Mouse (Mus musculus): ENCODE data around the gene Bcl2.
A peak's percentile ranks its signal among the peaks of the same experiment; 100 is the strongest.

Gene Bcl2

DNA sequence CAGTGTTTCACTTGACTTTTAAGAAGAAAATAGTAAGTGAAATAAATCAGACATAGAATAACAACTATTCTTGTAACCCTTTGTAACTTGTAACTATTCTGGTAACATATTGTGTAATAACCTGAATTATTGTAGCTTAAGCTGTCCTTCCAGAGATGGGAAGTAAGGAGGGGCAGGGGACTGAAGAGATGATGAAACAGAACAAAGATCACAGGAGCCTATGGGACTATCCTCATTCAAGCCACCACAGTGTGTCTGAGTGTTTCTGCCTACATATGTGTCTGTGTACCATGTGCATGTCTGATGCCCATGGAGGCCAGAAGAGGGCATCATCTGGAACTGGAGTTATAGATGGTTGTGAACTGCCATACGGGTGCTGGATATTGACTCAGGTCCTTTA lies 49.1 kb downstream of the Bcl2 start:
- peak; percentile 8 for DNase-seq (ENCODE audit: low spot score)

DNA sequence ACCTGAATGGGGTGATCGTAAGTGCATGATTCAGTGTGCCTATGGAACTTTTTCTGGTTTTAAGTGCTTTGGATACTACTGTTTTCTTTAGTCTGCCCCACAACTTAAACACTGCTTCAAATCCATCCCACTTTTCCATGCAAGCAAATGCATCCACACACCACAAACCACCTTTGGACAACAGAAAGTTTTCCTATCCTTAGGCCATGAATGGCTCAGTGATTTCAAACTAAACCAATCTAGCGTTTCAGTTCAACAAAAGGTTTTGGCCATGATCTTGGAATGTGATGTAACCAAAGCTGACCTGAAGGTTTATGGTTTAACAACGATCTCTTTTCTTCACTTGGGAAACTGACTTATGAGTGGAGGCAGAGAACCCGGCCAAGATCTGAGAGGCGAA lies 51.6 kb downstream of the Bcl2 start:
- no peak for DNase-seq (ENCODE audit: low spot score)

DNA sequence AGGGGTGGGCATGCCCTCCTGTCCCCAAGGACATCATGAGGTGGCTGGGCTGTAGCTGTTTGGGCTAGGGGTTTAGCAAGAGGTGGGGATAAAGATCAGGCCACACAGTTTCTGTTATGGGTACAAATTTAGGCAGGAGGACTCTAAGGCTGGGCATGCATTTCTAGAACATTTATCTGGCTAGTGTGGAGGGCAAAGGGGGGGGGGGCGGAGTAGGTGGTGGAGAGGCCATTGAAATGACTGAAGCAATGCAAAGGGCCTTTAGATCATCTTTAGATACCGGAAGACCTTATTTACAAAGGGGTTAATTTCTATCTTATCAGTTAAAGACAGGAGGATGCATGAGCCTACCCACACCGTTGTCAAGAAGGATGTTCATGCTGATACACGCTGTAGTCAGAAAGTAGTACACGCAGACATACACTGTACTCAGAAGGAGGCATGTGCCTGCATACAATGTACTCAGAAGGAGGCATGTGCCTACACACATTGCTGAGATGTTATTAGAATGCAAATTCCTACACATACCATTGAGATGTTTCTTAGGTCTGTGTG lies 55.7 kb downstream of the Bcl2 start:
- no peak for DNase-seq (ENCODE audit: low spot score)

DNA sequence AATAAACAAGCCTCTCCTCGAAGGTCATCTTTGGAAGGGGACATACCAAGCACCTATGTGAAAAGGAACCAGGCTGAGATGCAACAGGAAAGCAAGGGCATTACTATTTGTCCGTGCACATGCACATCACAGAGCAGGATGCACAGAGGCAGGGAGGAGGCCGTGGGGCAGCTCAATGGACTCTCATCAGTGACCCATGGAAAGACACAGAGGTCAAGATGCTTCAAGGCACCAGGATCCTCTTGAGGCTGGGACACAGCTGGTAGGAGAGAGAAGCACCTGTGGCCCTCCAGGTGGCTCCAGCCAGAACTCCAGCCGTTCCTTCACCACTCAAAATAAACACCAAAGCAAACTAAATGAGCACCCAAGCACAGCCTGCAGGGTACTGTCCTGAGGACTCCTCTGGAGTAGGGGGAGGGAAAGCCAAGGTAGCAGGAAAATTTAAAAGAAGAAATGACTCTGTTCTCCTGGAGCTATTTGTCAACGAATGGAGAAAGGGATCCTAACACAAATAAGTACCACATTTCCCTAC lies 57.8 kb downstream of the Bcl2 start:
- DNase-seq (ENCODE audit: low spot score) = no peak

DNA sequence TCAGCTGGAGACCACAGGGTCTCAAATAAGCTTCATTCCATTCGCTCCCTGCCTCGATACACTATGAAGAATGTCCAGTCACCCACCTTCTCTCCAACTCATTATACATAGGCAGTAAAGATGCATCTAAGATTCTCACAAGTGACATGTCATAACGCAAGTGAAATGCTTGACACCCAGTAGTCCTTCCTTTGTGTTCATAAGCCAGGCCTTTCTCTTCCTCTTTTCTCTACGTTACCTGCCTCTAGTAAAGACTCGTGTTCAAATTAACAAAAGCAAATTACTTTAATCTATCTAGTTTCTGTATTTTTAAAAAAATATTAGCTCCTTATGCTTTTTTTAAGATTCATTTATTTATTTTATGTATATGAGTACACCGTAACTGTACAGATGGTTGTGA lies 59.8 kb downstream of the Bcl2 start:
- DNase-seq (ENCODE audit: low spot score) = no peak

DNA sequence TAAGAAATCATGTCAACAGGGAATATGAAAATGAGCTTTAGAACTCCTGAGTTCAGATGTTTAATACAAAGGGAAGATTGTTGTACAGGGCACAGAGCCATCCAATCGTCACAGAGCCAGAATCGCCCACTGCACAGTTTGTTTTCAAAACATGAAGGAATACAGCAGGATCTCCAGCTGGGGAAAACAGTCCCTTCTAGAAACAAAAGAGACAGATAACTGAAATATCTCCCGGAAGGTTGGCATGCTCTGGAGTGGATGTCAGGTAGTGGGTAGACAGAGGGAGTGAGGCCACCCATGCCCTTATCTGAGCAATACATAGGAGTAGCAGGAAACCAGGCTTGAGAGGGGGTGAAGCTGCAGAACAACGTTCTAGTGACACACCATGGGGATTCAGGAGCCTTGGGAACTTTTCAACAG lies 60.6 kb downstream of the Bcl2 start:
- no peak for DNase-seq (ENCODE audit: low spot score)

DNA sequence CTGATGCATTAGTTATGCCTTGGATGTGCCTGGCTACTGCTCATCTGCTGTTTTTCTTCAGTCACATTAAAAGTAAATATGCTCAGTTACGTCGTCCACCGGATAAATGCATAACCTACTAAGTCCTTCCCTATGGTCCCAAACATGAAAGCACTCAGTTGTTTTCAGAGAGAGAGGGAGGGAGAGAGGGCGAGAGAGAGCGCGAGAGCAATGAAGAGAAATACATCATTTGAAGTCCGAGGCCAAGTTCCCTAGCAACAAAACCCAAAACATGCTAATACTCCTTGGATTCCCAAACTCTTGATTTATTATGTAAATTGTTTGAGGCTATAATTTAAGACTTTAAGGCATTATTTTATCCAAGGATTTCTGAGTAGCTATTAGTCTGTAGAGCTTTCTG lies 62.9 kb downstream of the Bcl2 start:
- no peak for DNase-seq (ENCODE audit: low spot score)

DNA sequence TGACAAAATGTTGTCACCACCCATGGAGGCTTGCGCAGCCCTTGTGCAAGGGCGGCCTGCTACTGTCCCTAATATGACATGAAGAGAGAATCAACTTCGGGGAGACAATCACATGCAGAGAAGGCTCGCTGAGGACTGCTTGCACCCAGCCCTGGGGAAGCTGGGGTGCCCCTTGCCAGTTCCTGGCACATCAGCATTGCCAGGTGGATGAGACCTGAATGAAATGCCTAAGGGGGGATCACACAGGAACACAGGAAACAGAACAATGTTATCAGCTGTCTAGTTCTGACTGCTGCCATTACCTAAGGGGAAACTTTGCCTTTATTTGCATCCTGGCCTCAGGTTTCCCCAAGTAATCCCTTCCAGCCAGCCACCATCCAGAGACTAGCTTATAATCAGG lies 63.6 kb downstream of the Bcl2 start:
- DNase-seq (ENCODE audit: low spot score) = no peak

DNA sequence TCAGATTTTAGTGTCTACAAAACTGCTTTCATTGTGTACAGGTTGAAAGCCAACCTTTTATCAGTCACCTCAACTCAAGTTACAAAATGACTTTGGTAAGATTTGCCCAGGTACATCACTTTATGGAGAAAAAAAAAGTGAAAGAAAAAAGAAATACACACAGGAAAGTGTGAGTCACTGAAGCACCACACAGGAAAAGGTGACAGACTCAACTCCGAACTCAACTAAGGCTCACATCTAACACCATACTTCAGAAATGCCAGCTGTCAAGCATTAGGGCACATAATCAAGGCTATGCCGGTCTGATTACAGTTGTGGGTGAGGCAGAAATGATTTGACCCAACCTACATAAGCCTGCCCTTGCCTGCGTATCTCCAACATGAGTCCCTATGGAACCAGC lies 66.7 kb downstream of the Bcl2 start:
- peak; percentile 53 for DNase-seq (ENCODE audit: low spot score)

DNA sequence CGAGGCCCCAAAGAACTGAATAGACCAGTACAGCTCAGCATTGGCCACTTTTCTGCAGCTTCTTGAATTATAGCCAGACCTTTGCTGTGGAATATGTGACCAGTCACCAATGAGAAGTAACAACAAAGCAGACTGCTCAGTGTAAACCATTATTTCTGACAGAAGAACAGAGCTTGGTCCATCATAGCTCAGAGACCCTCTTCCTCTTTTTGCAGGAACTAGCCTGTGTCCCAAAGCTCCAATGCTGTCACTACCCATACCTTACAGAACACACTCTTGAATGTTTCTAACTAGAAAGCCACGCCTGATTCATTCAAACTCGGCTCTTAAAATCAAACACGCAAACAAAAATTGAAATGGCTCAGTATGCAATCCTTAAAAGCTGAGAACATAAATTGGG lies 69.5 kb downstream of the Bcl2 start:
- DNase-seq (ENCODE audit: low spot score) = no peak

DNA sequence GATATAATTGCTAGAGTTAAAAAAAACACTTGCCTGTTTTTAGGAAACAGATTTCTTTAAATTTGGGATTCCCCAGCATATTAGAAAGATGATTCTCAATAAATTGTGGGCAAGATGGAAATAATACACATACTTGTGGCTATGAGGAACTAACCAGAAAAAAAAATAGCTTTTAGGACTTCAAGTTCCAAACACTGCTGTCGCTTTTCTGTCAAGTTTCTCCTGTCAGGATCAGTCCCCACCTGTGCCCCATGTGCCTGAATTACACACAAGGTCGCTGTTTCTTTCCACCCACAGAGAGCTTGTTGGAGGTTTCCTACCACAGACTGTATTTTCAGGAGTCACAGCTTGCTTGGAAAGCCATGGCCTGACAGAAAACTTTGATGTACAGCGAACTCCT lies 70.5 kb downstream of the Bcl2 start:
- DNase-seq (ENCODE audit: low spot score) = no peak

DNA sequence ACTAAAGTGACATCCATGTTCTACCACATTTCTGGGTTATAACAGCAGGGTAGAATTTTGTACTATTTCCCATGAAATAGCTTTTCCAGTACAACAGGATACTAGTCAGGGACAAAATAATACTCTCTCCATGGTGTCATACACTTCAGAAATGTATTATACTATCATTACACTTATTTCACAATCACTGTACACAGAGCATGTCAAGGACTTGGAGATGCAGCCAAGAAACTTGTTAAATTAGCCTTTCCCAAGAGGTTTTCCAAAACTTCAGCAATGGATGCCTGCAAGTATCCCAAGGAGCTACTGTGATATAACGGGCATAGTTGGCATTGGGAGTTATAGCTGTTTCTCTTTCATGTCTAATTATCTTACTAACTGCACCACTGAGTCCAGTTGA lies 73.5 kb downstream of the Bcl2 start:
- no peak for DNase-seq (ENCODE audit: low spot score)

DNA sequence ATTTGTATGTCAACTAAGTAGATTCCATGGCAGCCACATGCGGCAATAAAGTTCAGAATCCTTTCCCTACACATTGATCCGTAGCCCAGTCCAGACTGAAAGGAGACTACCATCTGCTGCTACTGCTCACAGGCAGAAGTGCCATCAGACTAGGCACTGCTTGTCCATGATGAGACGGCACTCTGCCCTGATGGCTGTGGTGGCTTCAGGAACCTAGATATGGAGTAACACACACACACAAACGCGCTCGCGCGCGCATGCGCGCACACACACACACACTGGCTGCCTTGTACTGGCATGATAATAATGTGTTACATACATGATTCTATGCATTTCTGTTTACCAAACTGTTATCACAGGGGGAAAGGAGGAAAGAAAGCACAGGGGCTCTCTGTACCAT lies 76.4 kb downstream of the Bcl2 start:
- no peak for DNase-seq (ENCODE audit: low spot score)

DNA sequence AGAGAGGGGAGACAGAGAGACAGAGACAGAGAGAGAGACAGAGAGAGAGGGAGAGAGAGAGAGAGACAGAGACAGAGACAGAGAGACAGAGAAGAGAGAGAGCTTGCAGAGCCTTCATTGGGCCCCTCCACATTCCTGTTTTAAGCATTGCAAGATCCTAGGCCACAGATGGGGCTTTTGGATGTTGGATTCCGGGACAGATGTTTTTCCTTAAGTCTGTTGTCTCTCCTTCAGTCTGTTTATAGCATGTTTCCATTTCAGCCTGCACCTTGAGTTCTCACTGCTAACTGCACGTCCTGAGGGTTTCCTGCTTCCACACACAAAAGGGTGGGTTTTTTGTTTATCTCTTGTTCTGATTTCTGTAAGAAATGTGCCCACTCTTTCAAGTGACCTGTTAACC lies 77.4 kb downstream of the Bcl2 start:
- no peak for DNase-seq (ENCODE audit: low spot score)

DNA sequence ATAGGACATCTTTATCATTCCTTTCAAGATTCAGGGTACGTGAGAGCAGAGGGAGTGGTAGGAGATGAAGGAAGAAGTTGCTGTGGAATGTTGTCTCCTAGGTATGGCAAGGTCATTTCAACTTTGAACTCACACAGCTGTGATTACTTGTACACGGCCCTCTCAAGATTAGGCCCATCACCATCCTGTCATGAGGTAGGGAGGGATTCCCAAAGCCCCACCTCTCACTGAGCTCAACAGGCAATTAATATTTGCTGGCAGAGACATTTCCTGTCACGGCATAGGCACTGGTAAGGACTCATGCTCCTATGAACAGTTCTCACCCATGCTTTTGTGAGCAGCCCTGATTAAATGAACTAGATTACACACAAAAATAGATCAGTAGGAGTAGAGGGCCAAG lies 80.9 kb downstream of the Bcl2 start:
- no peak for DNase-seq (ENCODE audit: low spot score)

DNA sequence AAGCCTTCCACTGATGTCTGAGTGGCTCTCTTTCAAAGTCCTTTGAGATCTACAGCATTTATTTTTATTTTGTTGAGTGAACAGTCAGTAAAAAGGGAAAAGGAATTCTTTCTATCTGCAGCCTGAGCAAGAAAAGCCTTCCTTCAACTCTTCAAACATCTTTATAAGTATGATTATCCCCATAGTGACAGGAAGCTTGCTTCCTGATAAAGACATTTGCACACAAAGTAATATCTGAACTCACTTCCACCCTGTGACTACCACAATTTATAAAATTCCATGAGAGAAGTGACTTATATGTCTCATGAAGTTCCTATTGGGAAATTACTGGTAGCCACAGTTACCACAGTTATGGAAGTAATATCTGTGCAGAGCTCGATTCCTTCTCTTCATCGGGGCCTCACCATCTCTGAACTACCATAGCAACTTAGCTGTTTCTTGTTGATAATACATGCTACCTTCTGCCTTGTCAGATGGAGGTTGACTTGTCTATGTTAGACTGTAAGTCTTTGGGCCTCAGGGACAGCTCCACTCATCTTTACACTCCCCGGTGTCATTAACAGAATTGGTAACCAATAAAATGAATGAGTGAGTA lies 82.1 kb downstream of the Bcl2 start:
- DNase-seq (ENCODE audit: low spot score) = no peak

DNA sequence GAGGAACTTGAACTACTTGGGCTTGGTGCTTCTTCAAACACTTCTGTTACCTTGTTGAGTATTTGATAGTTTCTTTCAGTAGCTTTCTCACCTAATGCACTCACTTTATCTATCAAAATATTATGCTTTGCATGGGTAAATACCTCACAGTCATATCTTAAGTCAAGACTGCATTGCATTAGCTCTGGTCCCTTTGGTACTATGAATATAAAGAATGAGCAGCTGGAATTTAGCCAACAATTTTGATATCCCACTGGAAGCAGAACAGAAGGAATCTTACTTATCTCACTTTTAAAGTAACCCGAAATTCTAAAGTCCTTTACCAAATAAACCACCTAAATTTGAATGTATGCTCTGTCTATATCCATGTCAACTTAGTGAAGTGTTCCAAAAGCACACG lies 83.1 kb downstream of the Bcl2 start:
- no peak for DNase-seq (ENCODE audit: low spot score)

DNA sequence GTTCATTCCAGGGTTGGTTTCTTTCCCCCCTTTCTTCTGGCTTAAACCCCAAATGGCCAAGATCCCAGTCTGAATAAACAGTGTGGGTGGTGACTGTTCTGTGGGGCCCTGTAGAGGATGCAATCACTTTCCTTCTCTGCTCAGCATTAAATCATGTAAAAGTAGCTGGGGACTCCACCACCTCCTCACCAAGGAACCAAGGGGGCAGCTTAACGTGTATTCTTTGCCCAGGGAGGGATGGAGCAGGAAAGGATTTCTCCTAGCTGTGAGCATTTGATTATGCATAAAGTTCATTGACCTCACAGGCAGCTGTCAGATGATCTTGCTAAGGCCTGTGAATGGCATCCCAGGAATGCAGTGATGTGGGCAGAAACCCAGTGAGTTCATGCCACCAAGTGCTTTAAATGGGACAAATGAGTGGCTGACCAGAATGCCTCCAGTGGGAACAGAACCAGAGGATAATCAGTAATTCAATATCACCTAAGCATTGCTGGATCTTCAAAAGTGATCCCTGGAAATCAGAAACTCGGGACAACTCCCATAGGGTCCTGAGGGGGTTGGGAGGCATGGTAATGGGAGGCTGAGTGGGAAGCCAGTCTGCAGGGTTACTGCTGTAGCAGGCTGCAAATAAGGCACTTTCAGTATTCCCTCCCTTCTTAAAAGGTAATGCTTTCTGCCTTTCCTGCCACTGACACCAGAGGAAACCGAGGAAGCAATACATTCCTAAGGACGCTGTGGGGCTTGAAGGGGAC lies 84.0 kb downstream of the Bcl2 start:
- DNase-seq (ENCODE audit: low spot score) = no peak

DNA sequence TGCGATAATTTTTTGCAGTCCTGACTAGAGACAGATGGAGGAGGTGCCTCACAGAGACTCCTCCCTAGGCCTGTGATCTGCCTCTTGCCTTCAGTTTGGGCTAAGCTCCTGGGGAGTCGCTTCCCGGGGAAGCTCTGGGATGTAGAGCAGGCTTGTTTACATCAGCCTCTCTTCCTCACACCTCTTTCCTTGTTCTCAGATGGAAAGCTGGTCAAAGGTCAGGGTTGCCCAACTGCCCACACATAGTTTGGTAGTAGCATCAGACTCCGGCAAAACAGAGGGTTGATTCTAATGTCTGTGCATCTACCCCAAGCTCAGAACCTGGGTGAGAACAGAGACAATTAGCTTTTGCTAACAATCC lies 84.6 kb downstream of the Bcl2 start:
- DNase-seq (ENCODE audit: low spot score) = no peak

DNA sequence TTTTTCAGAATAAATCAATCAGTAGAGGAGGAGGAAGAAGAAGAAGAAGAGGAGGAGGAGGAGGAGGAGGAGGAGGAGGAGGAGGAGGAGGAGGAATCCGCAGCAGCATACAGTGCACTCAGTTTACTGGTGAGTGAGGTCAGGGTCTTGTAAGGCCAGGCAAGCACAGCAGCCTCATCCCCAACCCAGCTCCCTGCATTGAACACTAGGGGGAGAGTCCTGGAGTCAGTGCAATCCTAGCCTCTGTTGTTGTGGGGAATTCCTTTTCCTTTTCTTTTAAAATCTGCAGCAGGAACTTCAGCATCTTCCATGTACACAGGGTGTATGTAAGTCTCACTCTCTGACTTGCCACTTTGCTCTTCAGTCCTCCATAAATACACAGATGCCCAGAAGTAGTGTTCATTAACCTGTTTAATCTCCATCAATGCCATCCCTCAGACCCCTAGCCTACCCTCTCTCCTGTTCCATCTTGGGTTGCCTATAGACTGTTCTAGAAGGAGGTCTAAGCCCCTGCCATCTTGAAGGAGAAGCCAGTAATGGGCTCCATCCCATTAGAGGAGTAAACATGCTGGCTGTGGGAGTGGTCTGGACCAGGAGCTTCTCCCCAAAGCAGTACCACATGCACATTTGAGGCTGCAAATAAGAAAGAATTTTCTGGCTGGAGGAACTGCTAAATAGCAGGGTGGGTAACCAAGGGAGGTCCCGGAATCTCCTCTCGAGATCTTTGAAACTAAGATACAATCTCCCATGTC lies 85.2 kb downstream of the Bcl2 start:
- DNase-seq (ENCODE audit: low spot score) = no peak

DNA sequence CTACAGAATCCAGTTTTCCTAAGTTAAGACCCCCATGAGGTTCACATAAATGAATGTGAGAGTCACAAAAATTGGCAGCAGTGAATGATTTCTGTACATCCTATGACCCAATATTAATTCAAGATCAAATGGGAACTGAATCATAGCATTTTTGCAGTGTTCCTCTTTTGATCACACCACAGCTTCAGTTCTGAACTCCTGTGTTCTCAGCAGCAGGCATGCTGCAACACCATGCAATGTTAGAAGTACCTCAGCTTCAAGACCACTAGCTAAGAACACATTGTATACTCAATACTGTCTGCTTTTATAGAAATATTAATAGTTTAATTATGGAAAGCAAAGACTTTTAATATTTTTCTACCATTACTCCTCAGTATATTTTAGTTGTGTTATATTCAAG lies 85.8 kb downstream of the Bcl2 start:
- no peak for DNase-seq (ENCODE audit: low spot score)

DNA sequence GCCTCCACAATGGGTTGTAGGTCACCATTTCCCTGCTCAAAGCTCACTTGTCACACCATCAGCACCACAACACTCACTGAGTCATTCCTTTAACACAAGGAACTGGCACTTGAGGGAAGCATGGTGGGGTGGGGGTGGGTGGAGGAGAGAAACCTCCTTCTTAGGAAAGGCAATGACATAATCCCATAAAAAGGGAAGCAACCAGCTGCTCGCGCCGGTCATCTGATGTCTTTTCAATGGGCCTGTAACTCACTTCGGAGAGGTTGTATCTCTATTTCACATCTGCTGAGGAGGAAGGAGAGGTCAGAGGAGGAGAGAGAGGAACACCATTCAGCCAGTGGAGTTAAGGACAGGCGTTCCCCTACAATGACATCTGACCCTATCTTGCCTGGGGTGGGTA lies 86.8 kb downstream of the Bcl2 start:
- DNase-seq (ENCODE audit: low spot score) = no peak
